Mouse (Mus musculus): ENCODE results near the gene Pip5kl1. TPM values are rescaled to one million over a fixed set of nuclear protein-coding genes. Genes with fewer than 3 reads are reported as not detected.

Pip5kl1 gene
- total RNA-seq (2021) (not detected), polyA plus RNA-seq (2012; rRNA removed) (0.25 TPM in 1 of 2 replicates, not detected in the other)
- long read RNA-seq = 0 reads

DNA sequence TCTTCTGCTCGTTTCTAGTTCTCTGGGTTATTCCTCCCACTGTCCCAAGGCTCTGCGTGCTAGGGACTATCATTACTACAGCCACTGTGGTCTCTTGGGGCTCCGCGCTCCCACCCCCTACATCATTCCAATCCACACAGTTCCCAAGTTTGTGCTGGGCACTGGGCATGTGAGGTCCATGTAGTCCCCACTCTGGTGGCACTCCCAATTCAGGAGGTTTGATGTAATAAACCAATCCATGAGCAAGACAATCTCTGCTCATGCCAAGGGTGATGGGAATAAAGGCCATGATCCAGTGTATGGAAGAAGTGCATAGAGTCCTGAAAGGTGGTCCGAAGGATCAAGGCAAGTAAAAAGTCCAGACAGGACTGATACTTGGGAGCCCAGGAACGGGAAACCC lies at the start of gene Pip5kl1:
Gene Pip5kl1 (plus strand): TSS at position 301 of the 400 bp plus-strand sequence.
- Histone ChIP-seq H3K79me2 (replicated peaks; ENCODE audit: control insufficient read depth, insufficient read depth, low read length) (no peaks in the 10 kb centered on the region), H3K27me3 (ENCODE audit: control insufficient read depth, insufficient read depth, low read length) (no peaks in the 10 kb centered on the region), H3K36me3 (ENCODE audit: control insufficient read depth, insufficient read depth, low read length) (no peaks in the 10 kb centered on the region), H3K27ac (no peak within 1 kb of the TSS), H3K4me3 (no peak within 1 kb of the TSS), H3K9ac (ENCODE audit: low read depth, low read length) (no peak within 1 kb of the TSS), H3K4me1 (ENCODE audit: control insufficient read depth, insufficient read depth, low read length) (no peaks in the 10 kb centered on the region)
- 69% methylated on average over 6 of the region's 6 CpGs for WGBS
- intact Hi-C loops (cut with DNase I) = loop anchor here (5.0 kb wide), 1 partner anchor 183 kb away; the partner anchor contains the start of gene Tor2a
- no peak for DNase-seq
- TF ChIP-seq CTCF (IDR thresholded peaks at IDR 0.05) (no peak), EP300 (IDR thresholded peaks at IDR 0.05; ENCODE audit: insufficient read depth, low read depth, low read length) (no peak), POLR2A (IDR thresholded peaks at IDR 0.05; ENCODE audit: insufficient read depth, low read depth, low read length) (no peak)

DNA sequence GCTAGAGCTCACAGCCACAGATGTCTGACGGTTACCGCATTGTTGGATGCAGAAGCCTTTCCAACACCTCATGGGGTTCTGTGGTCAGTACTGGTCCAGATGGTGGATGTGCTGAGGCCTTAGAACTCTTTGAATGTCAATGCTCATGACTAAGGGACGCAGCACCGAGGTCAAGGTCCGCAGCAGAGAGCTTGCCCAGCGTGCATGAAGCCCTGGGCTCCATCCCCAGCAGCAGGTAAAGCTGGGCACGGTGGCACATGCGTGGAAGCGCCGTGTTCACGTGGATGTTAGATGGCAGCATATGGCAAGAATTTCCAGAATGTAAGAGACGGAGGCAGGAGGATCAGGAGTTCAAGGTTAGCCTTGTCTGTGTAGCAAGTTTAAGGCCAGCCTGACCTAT lies 48.8 kb upstream of the Pip5kl1 start:
- H3K79me2 ChIP-seq (replicated peaks; ENCODE audit: control insufficient read depth, insufficient read depth, low read length) = no peaks in the 10 kb centered on the region
- no peaks in the 10 kb centered on the region for H3K36me3 ChIP-seq (ENCODE audit: control insufficient read depth, insufficient read depth, low read length)
- no peak overlapping the region for H3K9ac ChIP-seq (ENCODE audit: low read depth, low read length)
- DNase-seq = no peak
- WGBS = 92% methylated on average over 12 of the region's 12 CpGs
- TF ChIP-seq EP300 (IDR thresholded peaks at IDR 0.05; ENCODE audit: insufficient read depth, low read depth, low read length) (no peak), POLR2A (IDR thresholded peaks at IDR 0.05; ENCODE audit: insufficient read depth, low read depth, low read length) (no peak), CTCF (IDR thresholded peaks at IDR 0.05) (no peak)
- H3K27me3 ChIP-seq (ENCODE audit: control insufficient read depth, insufficient read depth, low read length) = no peaks in the 10 kb centered on the region
- no peak overlapping the region for H3K27ac ChIP-seq
- intact Hi-C loops (cut with DNase I) = no loop called here
- H3K4me3 ChIP-seq = no peak overlapping the region
- H3K4me1 ChIP-seq (ENCODE audit: control insufficient read depth, insufficient read depth, low read length) = no peaks in the 10 kb centered on the region

DNA sequence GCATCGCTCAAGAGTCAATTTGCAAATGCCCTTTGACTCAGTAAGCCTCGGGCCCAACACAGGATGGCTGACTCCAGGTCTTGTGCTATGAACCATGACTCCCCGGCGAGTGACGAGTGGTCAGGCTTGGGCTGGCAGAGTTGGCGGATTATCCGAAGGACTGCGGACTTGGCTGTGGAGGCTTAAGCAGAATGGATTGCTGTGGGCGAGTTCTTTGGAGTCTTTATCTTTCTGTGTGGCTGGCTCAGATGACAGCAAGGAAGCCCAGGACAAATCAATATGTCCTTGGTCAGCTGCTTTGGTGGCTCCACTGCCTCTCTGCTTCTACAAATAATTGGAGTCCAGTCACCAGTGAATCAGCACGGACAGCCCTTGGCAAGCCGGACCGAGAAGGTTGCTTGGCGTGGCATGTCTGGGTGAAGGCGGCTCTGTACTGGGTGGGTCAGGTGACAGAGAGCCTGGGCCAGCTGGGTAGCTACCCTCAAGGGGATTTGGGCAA lies 47.1 kb upstream of the Pip5kl1 start:
- WGBS = 77% methylated on average over 14 of the region's 14 CpGs
- no peak overlapping the region for H3K27ac ChIP-seq
- no peak for DNase-seq

GRCm38 (mm10) chr2:32528326-32528725 lies 46.3 kb upstream of the Pip5kl1 start:
- no peak overlapping the region for H3K9ac ChIP-seq (ENCODE audit: low read depth, low read length)
- 85% methylated on average over 1 of the region's 1 CpGs for WGBS
- no peaks in the 10 kb centered on the region for H3K79me2 ChIP-seq (replicated peaks; ENCODE audit: control insufficient read depth, insufficient read depth, low read length)
- H3K36me3 ChIP-seq (ENCODE audit: control insufficient read depth, insufficient read depth, low read length) = no peaks in the 10 kb centered on the region
- intact Hi-C loops (cut with DNase I) = no loop called here
- H3K27ac ChIP-seq = no peak overlapping the region
- TF ChIP-seq CTCF (IDR thresholded peaks at IDR 0.05) (no peak), EP300 (IDR thresholded peaks at IDR 0.05; ENCODE audit: insufficient read depth, low read depth, low read length) (no peak), POLR2A (IDR thresholded peaks at IDR 0.05; ENCODE audit: insufficient read depth, low read depth, low read length) (no peak)
- H3K4me3 ChIP-seq = no peak overlapping the region
- DNase-seq = no peak
- H3K4me1 ChIP-seq (ENCODE audit: control insufficient read depth, insufficient read depth, low read length) = no peaks in the 10 kb centered on the region
- H3K27me3 ChIP-seq (ENCODE audit: control insufficient read depth, insufficient read depth, low read length) = no peaks in the 10 kb centered on the region

More for the DNA sequence above, 47.1 kb upstream of the Pip5kl1 start:
- intact Hi-C loops (cut with DNase I) = no loop called here
- H3K9ac ChIP-seq (ENCODE audit: low read depth, low read length) = no peak overlapping the region
- no peaks in the 10 kb centered on the region for H3K79me2 ChIP-seq (replicated peaks; ENCODE audit: control insufficient read depth, insufficient read depth, low read length)
- TF ChIP-seq POLR2A (IDR thresholded peaks at IDR 0.05; ENCODE audit: insufficient read depth, low read depth, low read length) (no peak), EP300 (IDR thresholded peaks at IDR 0.05; ENCODE audit: insufficient read depth, low read depth, low read length) (no peak), CTCF (IDR thresholded peaks at IDR 0.05) (no peak)
- no peaks in the 10 kb centered on the region for H3K4me1 ChIP-seq (ENCODE audit: control insufficient read depth, insufficient read depth, low read length)
- H3K4me3 ChIP-seq = no peak overlapping the region
- H3K36me3 ChIP-seq (ENCODE audit: control insufficient read depth, insufficient read depth, low read length) = no peaks in the 10 kb centered on the region
- no peaks in the 10 kb centered on the region for H3K27me3 ChIP-seq (ENCODE audit: control insufficient read depth, insufficient read depth, low read length)

DNA sequence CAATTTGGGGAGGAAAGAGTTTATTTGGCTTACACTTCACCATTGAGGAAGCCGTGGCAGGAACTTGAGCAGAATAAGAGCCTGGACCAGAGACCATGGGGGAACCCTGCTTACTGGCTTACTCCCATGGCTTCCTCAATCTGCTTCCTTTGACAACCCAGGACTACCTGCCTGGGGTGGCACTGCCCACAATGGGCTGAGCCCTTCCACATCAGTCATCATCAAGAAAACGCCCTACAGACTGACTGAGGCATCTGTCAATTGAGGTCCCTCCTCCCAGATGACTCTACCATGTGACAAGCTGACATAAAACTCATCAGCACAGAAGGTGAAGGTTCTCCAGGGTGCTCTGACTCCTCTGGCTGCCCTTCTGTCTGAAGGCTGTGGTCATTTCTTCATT lies 44.1 kb upstream of the Pip5kl1 start:
- no peak overlapping the region for H3K4me3 ChIP-seq
- no peaks in the 10 kb centered on the region for H3K36me3 ChIP-seq (ENCODE audit: control insufficient read depth, insufficient read depth, low read length)
- WGBS = 69% methylated on average over 2 of the region's 2 CpGs
- no peaks in the 10 kb centered on the region for H3K79me2 ChIP-seq (replicated peaks; ENCODE audit: control insufficient read depth, insufficient read depth, low read length)
- H3K4me1 ChIP-seq (ENCODE audit: control insufficient read depth, insufficient read depth, low read length) = no peaks in the 10 kb centered on the region
- no peak for DNase-seq
- intact Hi-C loops (cut with DNase I) = no loop called here
- no peaks in the 10 kb centered on the region for H3K27me3 ChIP-seq (ENCODE audit: control insufficient read depth, insufficient read depth, low read length)
- no peak overlapping the region for H3K9ac ChIP-seq (ENCODE audit: low read depth, low read length)
- no peak for TF ChIP-seq POLR2A (IDR thresholded peaks at IDR 0.05; ENCODE audit: insufficient read depth, low read depth, low read length)
- no peak for TF ChIP-seq EP300 (IDR thresholded peaks at IDR 0.05; ENCODE audit: insufficient read depth, low read depth, low read length)
- TF ChIP-seq CTCF (IDR thresholded peaks at IDR 0.05) = no peak
- no peak overlapping the region for H3K27ac ChIP-seq

DNA sequence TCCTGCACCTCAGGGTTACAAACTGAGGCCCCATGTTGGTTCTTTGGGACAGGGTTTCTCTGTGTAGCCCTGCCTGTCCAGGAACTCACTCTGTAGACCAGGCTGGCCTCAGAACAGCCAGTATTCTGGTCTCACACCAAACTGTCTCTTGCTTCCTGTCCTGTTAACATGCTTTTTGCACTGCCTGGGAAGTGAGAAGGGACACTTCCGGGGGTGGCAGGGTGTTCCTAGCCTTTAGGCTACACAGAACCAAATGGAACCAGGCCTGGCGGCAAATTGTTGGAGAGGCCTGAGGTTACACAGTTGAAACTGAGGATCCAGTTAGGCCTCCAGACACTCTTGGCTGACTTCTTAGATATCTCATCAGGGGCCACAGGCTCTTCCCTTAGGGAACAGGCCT lies 41.4 kb upstream of the Pip5kl1 start:
- intact Hi-C loops (cut with DNase I) = no loop called here
- H3K27ac ChIP-seq = no peak overlapping the region
- H3K79me2 ChIP-seq (replicated peaks; ENCODE audit: control insufficient read depth, insufficient read depth, low read length) = no peaks in the 10 kb centered on the region
- no peaks in the 10 kb centered on the region for H3K27me3 ChIP-seq (ENCODE audit: control insufficient read depth, insufficient read depth, low read length)
- TF ChIP-seq EP300 (IDR thresholded peaks at IDR 0.05; ENCODE audit: insufficient read depth, low read depth, low read length) = no peak
- TF ChIP-seq POLR2A (IDR thresholded peaks at IDR 0.05; ENCODE audit: insufficient read depth, low read depth, low read length) = no peak
- TF ChIP-seq CTCF (IDR thresholded peaks at IDR 0.05) = no peak
- no peak overlapping the region for H3K9ac ChIP-seq (ENCODE audit: low read depth, low read length)
- 82% methylated on average over 2 of the region's 2 CpGs for WGBS
- H3K4me3 ChIP-seq = no peak overlapping the region
- H3K4me1 ChIP-seq (ENCODE audit: control insufficient read depth, insufficient read depth, low read length) = peaks cover 6% of the 10 kb centered on the region
- DNase-seq = no peak
- no peaks in the 10 kb centered on the region for H3K36me3 ChIP-seq (ENCODE audit: control insufficient read depth, insufficient read depth, low read length)

Measured in heart, adult 2 months (tissue).